Mouse (Mus musculus) myocyte (in vitro differentiated cells): ENCODE results near the gene Dglucy.

Experiments used
- MYOD1 ChIP-seq, 3 experiments: IDR thresholded peaks; one replicate each; pipeline ENCODE4 v1.6.1; 2011; ENCODE audit warnings: control low read depth in 2 of 3, low read depth in 2 of 3, mild to moderate bottlenecking in 2 of 3, moderate library complexity in 1 of 3; ENCODE audit not compliant: insufficient read length in 2 of 3, control insufficient read depth in 1 of 3
- MYOG ChIP-seq, 3 experiments: IDR thresholded peaks; one replicate each; pipeline ENCODE4 v1.6.1; 2011; ENCODE audit warnings: control low read depth in 2 of 3, low read depth in 2 of 3, mild to moderate bottlenecking in 2 of 3; ENCODE audit not compliant: insufficient read length in 2 of 3, control insufficient read depth in 1 of 3, insufficient read depth in 1 of 3
- POLR2A ChIP-seq: IDR thresholded peaks from one replicate; pipeline ENCODE4 v1.6.1; 2011; ENCODE audit warnings: low read depth, mild to moderate bottlenecking, control low read depth, moderate library complexity; ENCODE audit not compliant: insufficient read length
- POLR2AphosphoS2 ChIP-seq: IDR thresholded peaks from one replicate; pipeline ENCODE4 v1.6.1; 2011; ENCODE audit warnings: low read depth, control low read depth; ENCODE audit not compliant: insufficient read length
- SRF ChIP-seq: IDR thresholded peaks from one replicate; pipeline ENCODE4 v1.6.1; 2011; ENCODE audit warnings: low read depth; ENCODE audit not compliant: control insufficient read depth, insufficient read length
- TCF12 ChIP-seq: IDR thresholded peaks from one replicate; pipeline ENCODE4 v1.6.1; 2011; ENCODE audit warnings: mild to moderate bottlenecking, control low read depth; ENCODE audit not compliant: poor library complexity, insufficient read depth, severe bottlenecking
- TCF3 ChIP-seq: IDR thresholded peaks from one replicate; pipeline ENCODE4 v1.6.1; 2011; ENCODE audit warnings: low read depth, control low read depth; ENCODE audit not compliant: insufficient read length
- USF1 ChIP-seq: IDR thresholded peaks from one replicate; pipeline ENCODE4 v1.6.1; 2011; ENCODE audit warnings: low read depth, mild to moderate bottlenecking, control low read depth, moderate library complexity

DNA sequence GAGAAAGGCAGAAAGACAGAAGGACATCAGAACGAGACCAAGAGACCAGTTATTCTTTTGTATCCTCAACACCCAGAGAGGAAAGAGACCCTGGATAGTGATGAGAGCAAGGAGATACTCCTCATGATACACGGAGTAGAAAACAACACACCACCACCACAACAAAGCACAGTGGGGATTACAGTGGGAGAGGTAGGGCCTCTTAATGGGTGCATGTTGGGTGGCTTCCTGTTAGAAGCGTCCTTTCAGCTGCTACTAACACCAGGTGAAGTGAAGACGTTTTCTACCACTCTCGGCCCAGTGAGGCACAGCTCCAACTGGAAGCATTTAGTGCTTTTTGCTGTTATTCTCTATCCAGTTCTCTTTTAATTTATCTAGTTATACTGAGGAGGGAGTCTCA, 128.0 kb downstream of the Dglucy start:
- TF ChIP-seq TCF12 (no peak), USF1 (no peak), POLR2A (no peak), MYOG (IDR thresholded peaks at IDR 0.05; ENCODE audit: control insufficient read depth in 1 of 3, insufficient read depth in 1 of 3, insufficient read length in 2 of 3, low read depth in 2 of 3) (no peak), SRF (no peak), TCF3 (no peak), POLR2AphosphoS2 (no peak), MYOD1 (IDR thresholded peaks at IDR 0.05; ENCODE audit: control insufficient read depth in 1 of 3, insufficient read length in 2 of 3, low read depth in 2 of 3) (no peak)
